Mouse (Mus musculus) CH12.LX (cell line): ENCODE data around the gene Syngr2. TPM values are rescaled to one million over a fixed set of nuclear protein-coding genes. Genes with fewer than 3 reads are reported as not detected.

Experiments
- DNase-seq: peaks from one replicate; pipeline ENCODE4 v3.0.0-alpha.2; 2013; ENCODE audit errors: extremely low read depth
- H3K27ac ChIP-seq: 2 replicates; pipeline ENCODE4 v1.5.1; 2012; ENCODE audit warnings: low read depth, mild to moderate bottlenecking, control low read depth, moderate library complexity; ENCODE audit not compliant: insufficient read depth
- H3K27me3 ChIP-seq: replicated peaks from 2 replicates; pipeline ENCODE3; 2012; ENCODE audit warnings: inconsistent platforms
- H3K36me3 ChIP-seq, 2 experiments: replicated peaks in 1 of 2; 2 replicates each; pipeline versions ENCODE3 to v1.6.1; 2012; ENCODE audit warnings: inconsistent platforms in 1 of 2, low read length in 1 of 2, mild to moderate bottlenecking in 1 of 2, mixed read lengths in 1 of 2, moderate library complexity in 1 of 2; ENCODE audit not compliant: control insufficient read depth in 1 of 2, insufficient read depth in 1 of 2
- H3K4me1 ChIP-seq, 2 experiments: 2 replicates each; pipeline ENCODE4 v1.6.1; 2012; ENCODE audit warnings: inconsistent platforms in 1 of 2, moderate library complexity in 1 of 2; ENCODE audit not compliant: insufficient read depth in 2 of 2, control insufficient read depth in 1 of 2
- H3K4me2 ChIP-seq: 2 replicates; pipeline ENCODE4 v1.6.1; 2012; ENCODE audit warnings: low read depth, mild to moderate bottlenecking, control low read depth; ENCODE audit not compliant: poor library complexity, insufficient read depth, severe bottlenecking
- H3K4me3 ChIP-seq, 3 experiments: fragments of 150-350 bp in 1 of 3; sonication (generic) in 1 of 3; replicated peaks in 1 of 3; 2 replicates each; pipeline versions ENCODE3 to v1.5.1; 2011 to 2012; ENCODE audit warnings: low read depth in 2 of 3, low read length in 2 of 3, mild to moderate bottlenecking in 2 of 3, moderate library complexity in 2 of 3, control low read depth in 1 of 3, improper control_type of control experiment in 1 of 3, inconsistent platforms in 1 of 3, mixed read lengths in 1 of 3; ENCODE audit not compliant: poor library complexity in 1 of 3
- H3K79me2 ChIP-seq: replicated peaks from 2 replicates; pipeline ENCODE4 v1.6.1; 2012; ENCODE audit warnings: mild to moderate bottlenecking, moderate library complexity; ENCODE audit not compliant: control insufficient read depth, poor library complexity, insufficient read depth, severe bottlenecking; ENCODE audit errors: extremely low read depth
- H3K9ac ChIP-seq: 2 replicates; pipeline ENCODE4 v1.6.1; 2012; ENCODE audit warnings: low read depth, mild to moderate bottlenecking, control low read depth, moderate library complexity; ENCODE audit not compliant: insufficient read depth
- H3K9me3 ChIP-seq: replicated peaks from 2 replicates; pipeline ENCODE3; 2012; ENCODE audit warnings: low read length, inconsistent platforms, mixed read lengths
- CHD1 ChIP-seq: IDR thresholded peaks from 2 replicates; pipeline ENCODE4 v1.6.1; 2012; ENCODE audit warnings: low read depth, low read length, improper control_type of control experiment, inconsistent platforms
- CTCF ChIP-seq, 2 experiments: IDR thresholded peaks in 1 of 2; conservative IDR thresholded peaks in 1 of 2; 2 replicates each; pipeline ENCODE4 v1.5.1; 2011 to 2012; ENCODE audit warnings: low read depth in 2 of 2, low read length in 2 of 2, improper control_type of control experiment in 1 of 2, inconsistent platforms in 1 of 2, mild to moderate bottlenecking in 1 of 2, moderate library complexity in 1 of 2
- ELF1 ChIP-seq: IDR thresholded peaks from 2 replicates; pipeline ENCODE4 v1.6.1; 2014; ENCODE audit warnings: low read depth, mild to moderate bottlenecking, inconsistent platforms, low read length, improper control_type of control experiment
- GABPA ChIP-seq: IDR thresholded peaks from 2 replicates; pipeline ENCODE4 v1.6.1; 2012; ENCODE audit warnings: low read depth, low read length, improper control_type of control experiment, inconsistent platforms; ENCODE audit not compliant: insufficient replicate concordance
- HCFC1 ChIP-seq: IDR thresholded peaks from 2 replicates; pipeline ENCODE4 v1.6.1; 2012; ENCODE audit warnings: low read depth, mild to moderate bottlenecking, inconsistent platforms, low read length, improper control_type of control experiment
- JUN ChIP-seq: IDR thresholded peaks from 2 replicates; pipeline ENCODE4 v1.6.1; 2011; ENCODE audit warnings: low read depth, mild to moderate bottlenecking, low read length, improper control_type of control experiment, moderate library complexity; ENCODE audit not compliant: insufficient read depth
- JUND ChIP-seq: conservative IDR thresholded peaks from 2 replicates; pipeline ENCODE4 v1.6.1; 2011; ENCODE audit warnings: low read depth, low read length, improper control_type of control experiment
- MAX ChIP-seq: IDR thresholded peaks from 2 replicates; pipeline ENCODE4 v1.6.1; 2011; ENCODE audit warnings: low read length, improper control_type of control experiment
- MAZ ChIP-seq: IDR thresholded peaks from 2 replicates; pipeline ENCODE4 v1.6.1; 2012; ENCODE audit warnings: low read depth, mild to moderate bottlenecking, inconsistent platforms, low read length, improper control_type of control experiment, moderate library complexity
- MEF2A ChIP-seq: IDR thresholded peaks from 2 replicates; pipeline ENCODE4 v1.6.1; 2014; ENCODE audit warnings: low read depth, mild to moderate bottlenecking, inconsistent platforms, low read length, improper control_type of control experiment, borderline replicate concordance
- MXI1 ChIP-seq: IDR thresholded peaks from 2 replicates; pipeline ENCODE4 v1.6.1; 2011; ENCODE audit warnings: mild to moderate bottlenecking, low read depth, low read length, improper control_type of control experiment
- MYC ChIP-seq: IDR thresholded peaks from 2 replicates; pipeline ENCODE4 v1.6.1; 2011; ENCODE audit warnings: low read depth, mild to moderate bottlenecking, improper control_type of control experiment, low read length
- NELFE ChIP-seq: IDR thresholded peaks from 2 replicates; pipeline ENCODE4 v1.6.1; 2011; ENCODE audit warnings: low read depth, low read length, improper control_type of control experiment
- PAX5 ChIP-seq: IDR thresholded peaks from 2 replicates; pipeline ENCODE4 v1.6.1; 2012; ENCODE audit warnings: low read length, inconsistent platforms, mixed read lengths
- POLR2A ChIP-seq: IDR thresholded peaks from 2 replicates; pipeline ENCODE4 v1.6.1; 2011; ENCODE audit warnings: low read depth, mild to moderate bottlenecking, improper control_type of control experiment, low read length
- RCOR1 ChIP-seq: conservative IDR thresholded peaks from 2 replicates; pipeline ENCODE4 v1.6.1; 2012; ENCODE audit warnings: low read depth, mild to moderate bottlenecking, inconsistent platforms, low read length, improper control_type of control experiment
- SIN3A ChIP-seq: IDR thresholded peaks from 2 replicates; pipeline ENCODE4 v1.6.1; 2012; ENCODE audit warnings: low read length, improper control_type of control experiment, inconsistent platforms
- SMC3 ChIP-seq: IDR thresholded peaks from 2 replicates; pipeline ENCODE4 v1.6.1; 2011; ENCODE audit warnings: low read depth, low read length, improper control_type of control experiment
- TBP ChIP-seq: conservative IDR thresholded peaks from 2 replicates; pipeline ENCODE4 v1.6.1; 2011; ENCODE audit warnings: low read depth, low read length, improper control_type of control experiment
- TCF12 ChIP-seq: IDR thresholded peaks from 2 replicates; pipeline ENCODE4 v1.6.1; 2014; ENCODE audit warnings: low read depth, mild to moderate bottlenecking, inconsistent platforms, low read length, improper control_type of control experiment
- USF1 ChIP-seq: IDR thresholded peaks from 2 replicates; pipeline ENCODE4 v1.6.1; 2014; ENCODE audit warnings: low read depth, mild to moderate bottlenecking, inconsistent platforms, low read length, improper control_type of control experiment
- ZKSCAN1 ChIP-seq: IDR thresholded peaks from 2 replicates; pipeline ENCODE4 v1.6.1; 2012; ENCODE audit warnings: low read depth, inconsistent platforms, low read length, improper control_type of control experiment, borderline replicate concordance
- ZMIZ1 ChIP-seq: IDR thresholded peaks from 2 replicates; pipeline ENCODE4 v1.6.1; 2012; ENCODE audit warnings: low read depth, mild to moderate bottlenecking, inconsistent platforms, low read length, improper control_type of control experiment
- ZNF384 ChIP-seq: IDR thresholded peaks from 2 replicates; pipeline ENCODE4 v1.6.1; 2012; ENCODE audit warnings: low read depth, low read length, improper control_type of control experiment, inconsistent platforms
- dilution Hi-C: fragments of 300-500 bp; cut with MboI; formaldehyde crosslinking; loops from 2 replicates; pipeline ENCODE4 v1.14.3; 2020; ENCODE audit warnings: low sequenced_read_pairs; ENCODE audit not compliant: extremely low pct_unique_long_range_greater_than_20kb, extremely low pct_ligation_motif_present
- in situ Hi-C: fragments of 300-500 bp; cut with MboI; formaldehyde crosslinking; loops from 3 replicates; pipeline ENCODE4 v1.14.3; 2019; ENCODE audit warnings: low sequenced_read_pairs, low pct_ligation_motif_present, low pct_unique_long_range_greater_than_20kb, mixed read lengths
- polyA plus RNA-seq: library from polyadenylated mRNA; unstranded; fragments of >175 nt; gene quantifications from 2 replicates; pipeline ENCODE4 v1.2.1, GENCODE M21; 2012; ENCODE audit warnings: low read depth; ENCODE audit not compliant: insufficient read length
- total RNA-seq, 2 experiments: library from RNA; depleted of rRNA; stranded (reverse); fragments of 300-350 nt in 1 of 2; fragments of >200 nt in 1 of 2; gene quantifications; 2 replicates each; pipeline ENCODE4 v1.2.3; 2012 to 2014

The Syngr2 gene
- total and polyA plus RNA-seq, 3 experiments = 409 to 654 (median 553) TPM

DNA sequence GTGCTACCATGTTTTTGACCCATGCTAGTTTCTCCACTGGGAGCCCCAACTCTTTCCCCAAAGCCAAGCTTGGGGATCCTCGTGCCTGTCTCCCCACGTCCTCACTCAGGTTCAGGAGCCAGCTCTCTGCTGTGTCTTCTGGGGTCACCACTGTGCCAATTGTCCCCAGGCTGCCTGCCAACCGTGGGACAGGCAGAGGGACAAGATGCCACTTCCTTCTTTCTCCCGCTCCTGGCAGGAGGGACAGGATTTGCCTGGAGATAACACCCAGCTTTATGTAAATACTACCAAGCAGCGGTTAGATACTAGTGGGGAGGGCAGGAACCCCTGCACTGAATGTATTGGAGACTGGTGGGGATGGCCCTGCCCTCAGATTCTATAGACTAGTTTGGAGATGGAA, 4.4 kb downstream of the Syngr2 start:
- Histone ChIP-seq H3K9me3 (no peaks in the 10 kb centered on the region), H3K27me3 (no peaks in the 10 kb centered on the region), H3K4me1 (peaks cover 20 to 83% of the 10 kb centered on the region in 2 experiments), H3K27ac (peak overlapping the region; percentile 9; the same call in 1 of the 2 replicates), H3K79me2 (peaks cover 67% of the 10 kb centered on the region), H3K4me3 (no peak overlapping the region), H3K36me3 (peaks cover 74 to 76% of the 10 kb centered on the region in 2 experiments), H3K9ac (no peak overlapping the region), H3K4me2 (no peak overlapping the region)
- TF ChIP-seq MAZ (no peak), ZKSCAN1 (no peak), TBP (no peak), TCF12 (no peak), JUND (no peak), HCFC1 (no peak), PAX5 (no peak), MXI1 (no peak), CTCF (conservative IDR thresholded peaks at IDR 0.05 in 1 of 2, IDR thresholded peaks at IDR 0.05 in 1 of 2; ENCODE audit: low read depth in 2 of 2, low read length in 2 of 2) (no peak), MAX (no peak), POLR2A (peak; percentile 33; the same call in 1 of the 2 replicates), MEF2A (no peak), SMC3 (peak; percentile 1; the same call in 1 of the 2 replicates), RCOR1 (no peak), MYC (no peak), JUN (no peak), NELFE (no peak), CHD1 (no peak), USF1 (no peak), ELF1 (no peak), SIN3A (no peak; the same call in 1 of the 2 replicates), GABPA (no peak), ZNF384 (no peak), ZMIZ1 (0 out of 2 replicates have a peak, but pooled peaks have one; percentile 1)
- in situ Hi-C loops (no loop called here), dilution Hi-C loops (no loop called here)
- DNase-seq = no peak
